Mouse (Mus musculus) embryo, embryonic 10.5 days (tissue): ENCODE measurements around the gene Cdk14.

Source experiments
- DNase-seq: peaks from one replicate; pipeline ENCODE4 v3.0.0-alpha.2; 2015; ENCODE audit warnings: low spot score

The Cdk14 gene

DNA sequence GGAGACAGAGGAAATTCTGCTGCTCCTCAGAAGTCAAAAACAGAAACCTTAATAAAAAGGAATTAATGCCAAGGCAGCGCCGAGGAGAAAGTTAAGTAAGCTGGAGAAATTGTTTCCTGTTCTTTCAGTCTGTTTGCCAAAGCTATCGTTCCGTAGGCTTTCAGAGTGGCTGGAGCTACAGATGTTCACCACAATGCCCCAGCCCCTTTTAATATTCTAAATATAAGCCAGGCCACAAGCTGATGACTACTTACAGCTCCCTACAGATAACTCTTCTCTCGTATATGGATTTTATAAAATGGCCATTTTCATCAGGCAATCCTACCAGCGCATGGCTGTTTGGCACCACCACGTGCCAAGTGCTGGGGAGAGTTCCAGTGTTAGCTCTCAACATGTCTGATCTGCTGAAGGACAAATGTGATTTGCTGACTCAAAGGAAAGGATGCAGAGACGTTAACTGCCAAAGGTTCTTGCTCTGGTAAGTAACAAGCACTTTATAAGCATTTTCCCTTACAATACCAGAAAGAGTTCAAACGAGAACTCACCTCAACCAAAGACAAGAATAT, 106.8 kb downstream of the Cdk14 start:
- no peak for DNase-seq

DNA sequence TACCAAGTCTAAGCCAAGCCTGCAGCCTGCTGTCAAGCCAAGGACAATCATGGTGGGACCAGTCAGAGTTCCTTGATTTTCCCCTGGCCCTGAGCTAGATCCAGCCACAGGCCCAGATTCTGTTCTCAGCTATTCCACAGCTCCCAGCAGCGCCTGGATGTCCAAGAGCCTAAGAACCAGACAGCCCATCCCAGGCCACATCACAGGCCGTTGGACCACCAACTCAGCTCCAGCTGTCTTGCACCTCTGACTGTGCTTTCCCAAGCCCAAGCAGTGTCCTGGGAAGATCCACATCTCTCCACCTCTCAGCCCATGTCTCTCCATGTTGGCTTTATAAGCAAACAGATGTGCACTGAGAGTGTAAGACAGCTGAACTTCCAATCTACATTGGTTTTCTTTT, 114.8 kb downstream of the Cdk14 start:
- DNase-seq: no peak

DNA sequence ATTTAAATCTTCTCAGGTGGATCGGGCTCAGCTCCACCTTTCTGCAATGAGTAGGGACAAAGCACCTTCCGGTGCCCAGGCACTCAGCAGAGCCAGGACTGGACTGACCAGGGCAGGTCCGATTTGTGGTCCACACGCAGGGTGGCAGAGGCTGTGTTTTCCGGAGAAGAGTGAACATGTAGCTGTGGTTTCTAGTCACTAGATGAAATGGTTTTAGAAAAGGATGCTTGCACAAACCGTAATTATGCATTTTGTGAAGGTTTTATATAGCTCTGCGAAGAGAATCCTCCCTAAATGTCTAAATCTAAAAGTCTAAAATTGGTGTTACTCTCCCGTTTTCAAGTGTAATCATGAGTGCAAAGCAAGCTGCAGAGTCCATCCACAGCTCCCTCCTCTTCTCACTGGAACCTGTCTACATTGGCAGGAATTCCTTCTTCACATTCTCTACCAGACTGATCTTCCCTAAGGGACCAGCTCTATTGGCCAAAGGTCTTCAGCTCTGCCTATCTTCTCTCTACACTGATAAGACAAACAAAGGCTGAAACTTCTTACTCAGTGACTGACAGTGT, 116.9 kb downstream of the Cdk14 start:
- no peak for DNase-seq

DNA sequence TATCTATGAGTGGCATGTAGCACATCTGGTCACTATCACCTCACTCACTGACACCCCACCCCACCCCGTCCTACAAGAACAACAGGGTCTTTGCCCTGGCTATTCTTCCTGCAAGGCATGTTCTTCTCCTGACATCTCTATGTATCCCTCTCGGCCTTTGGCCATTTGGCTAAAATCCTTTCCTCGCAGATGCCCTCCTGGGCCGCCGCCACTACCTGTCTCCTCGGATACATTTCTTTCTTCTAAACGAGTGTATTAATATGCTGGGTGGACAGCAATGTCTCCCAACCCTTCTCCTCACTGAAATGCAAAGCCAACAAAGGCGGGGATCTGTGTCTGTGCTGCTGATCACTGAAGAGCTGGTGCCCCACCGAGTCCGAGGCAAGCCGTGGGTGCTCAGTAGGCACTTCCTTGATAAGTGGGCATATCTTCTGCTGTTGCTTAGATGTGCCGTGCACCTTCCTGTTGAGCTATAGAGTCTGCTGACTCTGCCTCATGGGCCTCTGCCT, 118.5 kb downstream of the Cdk14 start:
- no peak for DNase-seq

DNA sequence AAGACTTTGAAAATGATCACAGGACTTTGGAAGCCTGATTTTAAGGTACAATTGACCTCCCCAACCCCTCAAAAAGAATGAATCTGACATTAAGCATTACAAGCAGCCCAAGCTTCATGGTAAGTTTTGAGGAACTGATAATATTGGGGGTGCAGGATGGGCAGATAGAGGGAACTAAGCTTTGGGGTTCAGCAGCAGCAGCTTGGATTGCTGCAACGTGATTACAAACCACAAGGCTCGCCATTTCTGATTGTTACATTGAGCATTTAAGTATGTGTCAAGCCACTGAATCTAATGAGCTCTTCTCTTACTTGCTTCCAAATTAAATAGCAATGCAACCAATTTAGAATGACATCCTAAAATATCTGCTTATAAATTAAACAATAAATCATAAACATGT, 119.1 kb downstream of the Cdk14 start:
- no peak for DNase-seq

DNA sequence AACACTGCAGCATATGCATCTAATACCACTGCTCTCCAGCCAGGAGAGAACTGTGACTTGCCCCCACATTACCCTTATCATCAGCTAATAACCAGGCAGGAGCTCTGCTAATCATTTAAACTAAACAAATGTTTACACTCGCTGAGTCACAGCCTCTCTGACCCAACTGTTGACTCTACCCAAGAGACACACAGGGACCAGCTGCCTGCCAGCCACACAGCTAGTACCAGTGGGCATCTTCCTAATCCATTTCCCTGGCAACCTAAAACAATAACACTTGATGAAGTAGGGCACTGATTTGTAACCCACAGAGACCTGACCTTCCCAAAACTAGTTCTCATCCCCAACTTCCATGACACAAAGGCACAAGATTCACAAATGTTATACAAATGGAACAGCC, 119.8 kb downstream of the Cdk14 start:
- no peak for DNase-seq

DNA sequence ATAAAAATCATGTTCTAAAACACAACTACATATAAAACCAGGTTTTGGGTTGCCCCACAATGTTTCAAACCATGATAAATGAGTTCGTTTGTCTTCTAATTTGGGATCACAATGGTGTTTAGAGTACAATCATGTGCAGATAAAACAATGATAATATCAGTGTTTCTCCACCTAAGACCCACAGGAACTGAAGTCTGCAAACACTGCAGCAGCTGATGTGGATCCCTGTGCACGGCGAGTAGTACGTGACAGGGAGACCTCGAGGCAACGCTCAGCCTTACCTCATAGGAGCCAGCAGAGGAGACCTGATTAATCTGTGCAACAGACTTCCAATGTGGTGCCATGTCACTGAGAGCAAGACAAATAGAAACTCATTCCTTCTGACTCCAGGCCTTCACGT, 122.9 kb downstream of the Cdk14 start:
- DNase-seq: no peak

DNA sequence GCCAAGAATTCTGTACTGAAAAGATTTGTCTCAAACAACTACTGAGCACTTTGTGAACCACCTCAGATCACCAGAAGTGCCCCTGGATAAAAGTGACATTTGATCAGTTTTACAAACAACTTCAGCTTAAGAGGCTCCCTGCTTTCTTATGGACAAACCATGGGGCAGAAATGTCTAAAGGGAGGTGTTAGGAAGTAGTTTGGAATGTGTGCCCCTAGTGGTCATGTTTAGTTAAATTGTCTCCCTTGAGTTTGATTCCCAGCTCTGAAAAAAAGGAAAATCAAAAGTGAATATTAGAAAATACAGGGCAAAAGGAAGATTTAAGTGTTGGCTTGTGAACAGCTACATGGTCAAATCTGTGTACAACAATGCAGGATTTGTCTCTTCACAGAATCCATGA, 123.3 kb downstream of the Cdk14 start:
- DNase-seq: no peak

DNA sequence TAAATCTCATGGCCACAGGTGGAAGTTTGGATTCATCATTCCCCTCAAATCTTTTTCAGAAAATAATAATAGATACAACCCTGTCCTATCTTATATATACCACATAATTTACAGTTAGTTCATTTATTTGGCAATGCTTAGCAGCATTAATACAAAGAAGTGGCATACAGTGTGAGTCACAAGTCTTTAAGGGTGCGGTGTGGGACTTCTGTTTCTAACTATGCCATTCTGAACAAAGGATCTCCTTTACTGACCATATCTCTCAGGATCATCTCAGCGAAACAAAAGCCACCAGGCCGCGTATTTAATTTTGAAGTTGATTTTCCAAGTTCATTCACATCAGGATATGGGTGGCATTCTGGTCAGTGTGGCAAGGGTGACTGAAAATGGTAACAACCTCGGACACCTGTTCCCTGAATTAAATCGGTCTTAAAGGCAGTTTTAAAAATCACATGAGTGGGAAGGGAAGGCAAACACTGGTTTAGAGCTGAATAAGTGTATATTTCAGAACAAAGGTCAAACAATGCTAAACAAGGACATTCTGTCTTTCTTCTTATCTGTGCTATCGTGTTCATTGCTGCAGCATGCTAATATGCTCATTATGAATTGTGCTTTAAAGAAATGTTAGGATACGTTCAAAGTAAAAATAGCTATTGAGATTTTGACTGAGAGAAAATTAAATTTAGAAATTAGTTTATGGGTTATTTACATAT, 127.1 kb downstream of the Cdk14 start:
- DNase-seq: no peak

DNA sequence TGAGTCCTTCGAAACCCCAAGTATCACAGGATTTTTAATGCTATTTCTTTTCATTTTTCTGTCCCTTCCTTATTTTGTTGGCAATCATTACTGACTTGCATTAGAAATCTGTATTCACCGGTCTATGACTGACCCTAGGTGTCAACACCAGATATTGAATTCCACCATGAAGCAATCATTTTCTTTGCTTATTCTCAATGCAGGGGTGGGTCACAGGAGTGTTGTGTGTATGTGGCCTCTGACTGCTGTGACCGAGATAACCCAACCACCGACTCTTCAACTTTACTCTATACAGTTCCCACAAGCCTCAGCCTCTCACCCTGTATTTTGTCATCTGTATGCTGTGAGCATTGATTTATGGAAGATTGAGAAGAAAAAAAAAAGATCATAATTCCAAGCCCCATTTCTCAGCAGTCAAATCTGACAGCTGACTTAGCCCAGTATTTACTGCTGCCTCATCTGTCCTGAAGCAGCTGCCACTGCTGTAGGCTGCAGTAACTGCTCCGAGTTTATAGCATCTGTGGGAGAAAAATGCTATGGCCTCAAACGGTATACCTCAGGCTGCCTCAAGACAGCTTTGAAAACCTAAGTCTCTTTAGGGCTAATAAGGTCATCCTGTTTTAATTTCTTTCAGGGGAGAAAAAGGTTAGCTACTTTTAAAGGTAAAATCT, 128.7 kb downstream of the Cdk14 start:
- DNase-seq: no peak

DNA sequence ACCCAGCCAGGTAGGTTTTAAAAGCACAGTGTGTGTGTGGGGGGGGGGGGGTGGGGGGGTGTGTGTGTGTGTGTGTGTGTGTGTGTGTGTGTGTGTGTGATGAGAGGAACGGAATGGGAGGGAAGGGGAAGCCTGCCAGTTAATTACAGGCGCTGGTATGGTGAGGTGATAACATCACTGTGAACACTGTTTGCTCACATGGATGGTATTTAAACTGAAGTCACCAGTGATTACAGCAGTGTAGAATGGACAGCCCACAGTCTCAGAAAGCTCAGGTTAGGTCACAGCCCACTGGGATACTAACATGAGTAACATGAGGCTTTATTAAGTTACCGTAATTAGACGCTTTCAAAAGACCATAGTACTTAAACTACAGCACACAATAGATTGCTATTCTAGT, 129.4 kb downstream of the Cdk14 start:
- no peak for DNase-seq

DNA sequence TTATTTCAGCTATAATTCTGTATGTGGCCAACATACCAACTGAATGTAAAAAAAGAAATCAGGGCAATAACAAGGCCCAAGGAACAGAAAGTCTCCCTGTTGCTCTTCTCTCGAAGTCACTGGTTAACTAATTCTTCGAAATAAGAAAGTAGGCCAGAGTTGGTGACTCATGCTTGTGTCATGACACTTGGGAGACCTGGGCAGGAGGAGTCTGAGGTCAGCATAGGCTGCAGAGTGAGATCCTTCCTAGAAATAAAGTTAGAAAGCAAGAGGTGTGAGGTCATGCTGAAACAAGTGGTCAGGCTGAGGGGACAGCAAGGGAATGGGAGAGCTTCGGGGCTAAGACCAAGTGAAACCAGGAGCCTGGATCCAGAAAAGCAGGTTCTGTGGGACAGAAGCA, 134.2 kb downstream of the Cdk14 start:
- DNase-seq: no peak

DNA sequence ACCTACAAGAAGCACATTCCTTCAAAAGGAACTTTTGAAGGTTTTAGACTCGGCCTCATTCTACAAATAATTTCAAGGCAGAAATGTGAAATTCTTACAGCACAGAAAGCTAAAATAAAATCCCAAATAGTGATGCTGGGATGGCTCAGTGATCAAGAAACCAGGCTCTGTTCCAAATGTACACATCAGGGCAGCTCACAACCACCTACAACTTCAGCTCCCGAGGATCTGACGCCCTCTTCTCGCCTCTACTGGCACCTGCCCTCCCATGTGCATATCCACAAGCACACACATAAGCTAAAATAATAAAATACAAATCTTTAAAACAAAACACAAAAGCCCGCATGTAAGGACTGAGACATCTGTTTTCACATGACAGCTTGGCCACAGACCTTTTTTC, 135.6 kb downstream of the Cdk14 start:
- DNase-seq: no peak

DNA sequence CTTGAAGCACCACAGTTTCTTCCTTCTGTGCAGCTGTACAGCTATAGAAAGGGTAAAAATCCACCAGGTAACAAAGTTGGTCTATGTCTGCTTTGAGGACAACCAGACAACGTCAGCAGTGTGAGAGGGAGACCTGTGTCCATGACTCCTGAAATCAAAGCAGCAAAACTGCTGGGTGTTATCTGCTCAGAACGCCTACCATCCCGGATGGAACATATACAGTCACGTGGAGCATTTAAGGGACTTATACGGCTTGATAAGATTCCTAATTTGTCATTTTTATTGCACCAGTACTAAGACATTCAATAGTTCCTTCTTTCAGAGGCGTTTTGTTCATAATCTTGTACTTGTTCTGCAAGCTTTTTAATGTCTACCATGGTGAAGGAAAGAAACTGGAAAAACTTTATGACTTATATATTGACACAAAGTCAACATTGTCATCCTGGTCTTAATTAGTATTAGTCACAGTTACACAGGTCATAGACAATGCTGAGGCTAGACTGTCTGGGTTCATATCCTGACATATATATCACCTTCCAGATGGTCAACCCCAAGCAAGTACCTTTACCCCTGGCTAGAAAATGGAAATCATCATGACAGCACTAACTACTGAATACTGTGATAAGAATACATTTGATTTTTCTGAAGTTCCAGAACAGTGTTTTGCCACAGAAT, 136.2 kb downstream of the Cdk14 start:
- DNase-seq: no peak

DNA sequence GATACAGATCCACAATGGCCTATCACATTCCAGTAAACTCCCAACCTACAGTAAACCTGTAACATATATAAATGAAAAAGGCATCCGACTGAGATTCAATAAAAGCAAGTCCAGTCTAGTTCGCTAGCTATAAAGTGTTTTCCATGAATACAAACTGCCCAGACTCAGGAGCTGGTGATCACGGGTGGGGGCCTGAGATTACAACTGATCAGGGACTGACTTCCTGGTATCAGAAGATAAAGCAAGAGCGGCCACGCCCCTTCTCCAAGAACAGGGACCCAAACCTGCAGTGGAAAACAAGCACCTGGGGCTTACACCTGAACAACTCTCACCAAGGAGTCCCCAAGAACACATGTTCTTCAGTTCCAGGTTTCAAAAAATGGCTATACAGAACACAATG, 137.7 kb downstream of the Cdk14 start:
- no peak for DNase-seq

DNA sequence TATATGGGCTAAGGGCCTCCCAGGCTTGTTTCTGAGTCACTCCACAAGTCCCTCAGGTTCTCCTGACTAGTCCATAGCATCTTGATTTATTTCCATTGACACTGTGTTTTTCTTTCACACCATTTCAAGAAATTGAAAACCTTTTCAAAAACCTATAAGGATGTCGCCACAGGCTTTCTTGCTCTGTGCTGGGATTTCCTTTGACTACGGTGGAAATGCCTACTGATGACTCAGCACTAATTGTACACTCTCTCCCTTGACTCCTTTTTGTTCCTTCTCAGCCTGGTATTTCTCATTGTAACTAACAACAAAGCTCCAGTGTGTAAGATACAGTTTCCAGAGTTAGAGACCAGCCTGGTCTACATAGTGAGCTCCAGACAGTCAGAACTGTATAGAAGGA, 144.8 kb downstream of the Cdk14 start:
- peak; percentile 13 for DNase-seq

DNA sequence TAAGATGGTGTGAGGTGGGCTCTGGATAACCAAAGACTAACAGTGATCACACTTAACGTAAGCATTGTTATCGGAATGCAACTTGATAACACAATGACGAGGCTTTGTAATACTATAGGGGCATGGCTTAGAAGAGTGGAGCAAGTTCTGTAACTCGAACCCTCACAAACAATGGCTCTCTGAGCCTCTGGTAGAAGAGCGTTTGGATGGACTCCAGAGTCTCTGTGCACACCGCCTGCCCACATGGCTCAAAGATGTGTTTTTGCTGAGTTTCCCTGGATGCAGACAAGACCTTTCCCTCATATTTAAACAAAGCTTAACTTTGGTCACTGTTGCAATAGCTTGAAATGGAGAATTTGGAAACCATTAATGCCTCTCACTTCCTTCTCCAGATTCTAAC, 145.8 kb downstream of the Cdk14 start:
- DNase-seq: no peak

DNA sequence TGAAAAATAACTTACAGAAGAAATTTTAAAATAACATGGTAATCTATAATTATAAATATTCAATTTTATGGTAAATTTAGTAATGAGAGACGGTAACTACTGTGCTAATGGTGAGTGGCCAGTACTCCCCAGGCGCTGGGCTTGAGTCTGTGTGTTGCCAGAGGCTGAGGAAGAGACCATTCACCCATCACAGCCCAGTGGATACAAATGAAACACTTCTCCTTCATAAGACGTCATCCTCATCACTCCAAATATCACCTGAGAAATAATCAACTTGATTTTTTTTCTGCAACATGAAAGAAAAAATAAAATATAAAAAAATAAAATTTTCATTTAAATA, 153.4 kb downstream of the Cdk14 start:
- DNase-seq: no peak

DNA sequence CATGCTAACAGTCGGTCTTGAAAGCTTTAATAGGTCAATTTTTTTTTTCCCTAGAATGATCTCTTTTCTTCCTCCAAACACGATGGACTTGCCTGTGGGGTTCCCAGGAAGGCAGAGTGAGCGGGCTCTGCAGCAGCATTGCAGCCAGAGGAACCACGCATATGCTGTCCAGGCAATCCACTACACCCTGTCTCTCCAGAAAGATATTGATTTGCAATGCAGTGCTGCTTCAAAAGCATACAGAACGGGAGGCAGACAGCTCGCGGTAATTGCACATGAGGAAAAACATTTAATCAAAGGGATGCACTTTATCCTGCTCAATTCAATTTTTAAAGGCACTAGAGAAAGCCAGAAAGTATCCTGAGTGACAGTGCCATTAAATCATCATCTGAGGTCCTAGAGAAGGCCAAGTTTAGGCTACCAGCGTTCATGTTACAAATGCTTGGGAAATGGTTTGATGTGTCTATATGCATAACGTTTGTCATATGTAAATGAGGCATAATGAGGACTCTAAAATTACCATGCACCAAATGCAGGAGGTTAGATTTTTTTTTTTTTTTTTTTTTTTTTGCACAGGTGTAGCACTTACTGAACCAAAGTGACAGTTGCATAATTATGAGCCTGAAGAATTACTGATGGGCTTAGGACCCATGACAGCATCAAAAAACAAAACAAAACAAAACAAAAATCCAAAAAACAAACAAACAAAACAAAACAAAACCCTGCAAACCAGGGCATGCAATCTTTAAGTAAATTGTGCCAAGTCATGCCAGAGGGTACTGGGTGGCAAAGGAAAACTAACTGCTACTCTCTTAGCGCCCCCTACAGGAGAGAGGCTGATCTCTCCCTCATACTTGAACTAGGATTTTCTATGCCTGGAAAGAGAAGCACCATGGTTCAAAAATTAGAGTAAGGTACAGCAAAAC, 154.0 kb downstream of the Cdk14 start:
- peak; percentile 76 for DNase-seq

DNA sequence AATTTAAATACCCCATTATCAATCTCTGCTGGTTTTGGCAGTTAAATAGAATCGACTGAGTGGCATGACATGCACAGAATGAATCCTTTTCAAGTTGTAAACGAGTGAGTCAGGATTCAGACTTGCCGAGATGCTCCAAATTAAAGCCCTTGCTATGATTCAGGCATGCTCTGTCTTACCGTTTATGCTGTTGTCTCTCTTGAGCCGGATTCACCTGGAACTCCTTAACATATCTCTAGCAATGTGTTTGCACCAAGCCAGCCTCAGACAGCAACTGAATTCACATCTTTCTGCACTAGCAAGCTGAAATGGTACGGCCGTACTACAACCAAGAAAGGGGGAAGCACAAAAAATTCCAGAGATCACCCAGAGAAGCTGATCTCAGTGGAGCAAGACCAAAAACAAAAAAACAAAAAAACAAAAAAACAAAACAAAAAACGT, 154.7 kb downstream of the Cdk14 start:
- DNase-seq: peak; percentile 16

DNA sequence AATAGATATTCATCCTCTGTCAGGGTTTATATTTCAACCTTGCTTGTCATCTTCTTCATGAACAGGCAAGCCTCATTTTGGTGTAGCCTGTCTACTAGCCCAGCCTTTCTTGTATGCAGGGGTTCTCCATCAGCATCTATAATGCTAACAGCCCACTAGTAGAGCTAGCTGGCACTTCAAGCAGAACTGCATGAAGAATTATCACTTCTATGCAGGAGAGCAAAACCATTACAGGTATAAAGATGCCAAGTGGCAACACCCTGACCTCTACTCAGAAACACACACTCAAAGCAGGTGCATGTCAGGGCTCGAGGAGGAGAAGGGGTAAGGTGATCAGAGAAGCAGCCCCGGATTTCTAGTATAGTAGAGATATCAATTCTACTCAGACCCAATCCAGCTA, 155.4 kb downstream of the Cdk14 start:
- no peak for DNase-seq
